Mouse (Mus musculus) heart, postnatal 0 days (tissue): ENCODE measurements at regions not wholly inside any gene's neighbourhood (a gene's known extent, or its start where the extent isn't known, plus 50 kb on each side); places are given as distances from the start of the nearest gene placed in this dataset. TPM values are rescaled to one million over a fixed set of nuclear protein-coding genes. Genes with fewer than 3 reads are reported as not detected.

Experiments
- ATAC-seq: fragments of 200-750 bp; cut with Nextera tagmentation; 2 replicates; pipeline ENCODE4 v1.8.0; 2017; ENCODE audit warnings: low read depth, moderate number of reproducible peaks, moderate library complexity; ENCODE audit not compliant: insufficient read depth
- DNase-seq: peaks from one replicate; pipeline ENCODE4 v3.0.0-alpha.2; 2016; ENCODE audit warnings: low spot score
- H3K27ac ChIP-seq: fragments of 300-500 bp; sonication (generic); 2 replicates; pipeline ENCODE4 v1.5.1; 2014; ENCODE audit warnings: low read depth, mild to moderate bottlenecking
- H3K27me3 ChIP-seq: fragments of 300-500 bp; sonication (generic); 2 replicates; pipeline ENCODE4 v1.6.1; 2014; ENCODE audit warnings: low read length, mixed read lengths; ENCODE audit not compliant: control insufficient read depth, insufficient read depth
- H3K36me3 ChIP-seq: fragments of 300-500 bp; sonication (generic); replicated peaks from 2 replicates; pipeline ENCODE4 v1.6.1; 2014; ENCODE audit warnings: low read length, mixed read lengths; ENCODE audit not compliant: control insufficient read depth, insufficient read depth
- H3K4me1 ChIP-seq: fragments of 300-500 bp; sonication (generic); 2 replicates; pipeline ENCODE4 v1.6.1; 2014; ENCODE audit warnings: antibody characterized with exemption; ENCODE audit not compliant: control insufficient read depth, insufficient read depth
- H3K4me2 ChIP-seq: fragments of 300-500 bp; sonication (generic); 2 replicates; pipeline ENCODE4 v1.6.1; 2014; ENCODE audit warnings: low read depth, mild to moderate bottlenecking, low read length, moderate library complexity
- H3K4me3 ChIP-seq: fragments of 300-500 bp; sonication (generic); 2 replicates; pipeline ENCODE4 v1.5.1; 2014; ENCODE audit warnings: low read depth, low read length
- H3K9ac ChIP-seq: fragments of 300-500 bp; sonication (generic); replicated peaks from 2 replicates; pipeline ENCODE4 v1.6.1; 2014; ENCODE audit warnings: low read depth, low read length, mixed read lengths
- H3K9me3 ChIP-seq: fragments of 300-500 bp; sonication (generic); replicated peaks from 2 replicates; pipeline ENCODE4 v1.6.1; 2016; ENCODE audit warnings: low read length; ENCODE audit not compliant: control insufficient read depth
- CTCF ChIP-seq: IDR thresholded peaks from 2 replicates; pipeline ENCODE4 v1.5.1; 2016; ENCODE audit warnings: antibody characterized with exemption, control low read depth, low read depth
- EP300 ChIP-seq: IDR thresholded peaks from 2 replicates; pipeline ENCODE4 v1.6.1; 2016; ENCODE audit warnings: antibody characterized with exemption, low read depth
- WGBS: fragments of 180-500 bp; shearing (Covaris S2); extraction: QIAGEN DNeasy Blood & Tissue Kit; methylation state at CpG from one replicate; pipeline ENCODE4 v1.1.7; 2014; 5-methylcytosine and 5-hydroxymethylcytosine counted together
- microRNA-seq: library from miRNA; unstranded; fragments of <30 nt; microRNA quantifications from one replicate; pipeline ENCODE4, GENCODE M21; 2016

GRCm38 (mm10) chr7:115408915-115409314 lies 629.7 kb downstream of the Sox6 start:
- peak overlapping the region; percentile 56 for H3K27ac ChIP-seq
- no peaks in the 10 kb centered on the region for H3K9me3 ChIP-seq
- no peak for TF ChIP-seq CTCF
- no peak for TF ChIP-seq EP300
- no peak overlapping the region for H3K9ac ChIP-seq
- no peak overlapping the region for H3K4me3 ChIP-seq
- H3K27me3 ChIP-seq: no peaks in the 10 kb centered on the region
- DNase-seq (peak; percentile 16), ATAC-seq (peak; percentile 73)
- H3K4me2 ChIP-seq: no peak overlapping the region
- H3K36me3 ChIP-seq: no peaks in the 10 kb centered on the region
- peaks cover 15% of the 10 kb centered on the region for H3K4me1 ChIP-seq
- 16% methylated on average over 2 of the region's 2 CpGs for whole genome bisulfite sequencing

GRCm38 (mm10) chr7:115410501-115411230 lies 627.9 kb downstream of the Sox6 start:
- TF ChIP-seq EP300: no peak
- no peak for TF ChIP-seq CTCF
- H3K4me3 ChIP-seq: no peak overlapping the region
- H3K9ac ChIP-seq: no peak overlapping the region
- no peaks in the 10 kb centered on the region for H3K36me3 ChIP-seq
- no peak overlapping the region for H3K4me2 ChIP-seq
- ATAC-seq: no peak
- H3K4me1 ChIP-seq: peaks cover 15% of the 10 kb centered on the region
- WGBS: 85% methylated on average over 17 of the region's 17 CpGs
- H3K27me3 ChIP-seq: no peaks in the 10 kb centered on the region
- H3K27ac ChIP-seq: no peak overlapping the region
- DNase-seq: no peak
- H3K9me3 ChIP-seq: no peaks in the 10 kb centered on the region

GRCm38 (mm10) chr7:115411456-115411855 lies 627.1 kb downstream of the Sox6 start:
- no peak overlapping the region for H3K9ac ChIP-seq
- H3K27me3 ChIP-seq: no peaks in the 10 kb centered on the region
- no peaks in the 10 kb centered on the region for H3K9me3 ChIP-seq
- no peaks in the 10 kb centered on the region for H3K36me3 ChIP-seq
- no peak overlapping the region for H3K27ac ChIP-seq
- no peak overlapping the region for H3K4me2 ChIP-seq
- ATAC-seq: no peak
- TF ChIP-seq CTCF (no peak), EP300 (no peak)
- WGBS: 32% methylated on average over 2 of the region's 2 CpGs
- DNase-seq: peak; percentile 20
- no peak overlapping the region for H3K4me3 ChIP-seq
- H3K4me1 ChIP-seq: peaks cover 15% of the 10 kb centered on the region

- H3K27ac ChIP-seq: no peak overlapping the region
- 32% methylated on average over 5 of the region's 5 CpGs for WGBS
- no peak for DNase-seq
- peaks cover 5% of the 10 kb centered on the region for H3K4me1 ChIP-seq
- H3K9ac ChIP-seq: no peak overlapping the region
- no peak for ATAC-seq
- no peaks in the 10 kb centered on the region for H3K36me3 ChIP-seq
- no peaks in the 10 kb centered on the region for H3K9me3 ChIP-seq
- H3K4me2 ChIP-seq: no peak overlapping the region
- H3K4me3 ChIP-seq: no peak overlapping the region
- H3K27me3 ChIP-seq: no peaks in the 10 kb centered on the region
- no peak for TF ChIP-seq EP300
- no peak for TF ChIP-seq CTCF
These were observed 623.4 kb downstream of the Sox6 start for GRCm38 (mm10) chr7:115415147-115415561.

Small RNA genes in the stretch of these regions (microRNA-seq; reads per million reads assigned to microRNA genes)
- gene Gm27684: not detected
